Comparison of ENCODE assay signal across 8 mouse cellular contexts in genomic region chr11:54860256-54861038, GRCm38 (mm10). TPM values are rescaled to one million over a fixed set of nuclear protein-coding genes. Genes with fewer than 3 reads are reported as not detected.
DNase-seq lines count a peak whose midpoint lies in the region; ATAC-seq lines count a peak whose summit lies in the region.

Gene Lyrm7 (minus strand): TSS chr11:54860916.

- no peaks in the 10 kb centered on the region for H3K27me3 ChIP-seq in heart, embryonic 10.5 days (ENCODE audit: insufficient read depth, poor library complexity, severe bottlenecking)
- H3K27me3 ChIP-seq in kidney, embryonic 15.5 days: no peaks in the 10 kb centered on the region

- peak within 1 kb of the TSS; percentile 95 for H3K27ac ChIP-seq in heart, embryonic 10.5 days
- H3K27ac ChIP-seq in kidney, embryonic 15.5 days: peak within 1 kb of the TSS; percentile 93

- peak within 1 kb of the TSS; percentile 73 for H3K9ac ChIP-seq in kidney, embryonic 15.5 days

- peak; percentile 98 for ATAC-seq in erythroblast, adult 5-6 weeks (replicated peaks; ENCODE audit: low FRiP score, poor library complexity, severe bottlenecking)
- peak; percentile 97 for ATAC-seq in kidney, embryonic 15.5 days (replicated peaks; ENCODE audit: low FRiP score)
- ATAC-seq in monocyte, adult 5-6 weeks (replicated peaks; ENCODE audit: insufficient number of reproducible peaks, low FRiP score, low TSS enrichment, poor library complexity, severe bottlenecking): peak; percentile 98

- under 1% methylated on average over 42 of the region's 42 CpGs for WGBS in heart, embryonic 10.5 days
- WGBS in kidney, embryonic 15.5 days: under 1% methylated on average over 42 of the region's 42 CpGs

- H3K4me1 ChIP-seq in heart, embryonic 10.5 days: peaks cover 8% of the 10 kb centered on the region; the same call in 1 of the 2 replicates
- peaks cover 20% of the 10 kb centered on the region for H3K4me1 ChIP-seq in kidney, embryonic 15.5 days

- H3K36me3 ChIP-seq in heart, embryonic 10.5 days: no peaks in the 10 kb centered on the region
- H3K36me3 ChIP-seq in kidney, embryonic 15.5 days: no peaks in the 10 kb centered on the region

- peak within 1 kb of the TSS; percentile 85 for H3K4me2 ChIP-seq in kidney, embryonic 15.5 days

- peak within 1 kb of the TSS; percentile 83 for H3K4me3 ChIP-seq in heart, embryonic 10.5 days
- H3K4me3 ChIP-seq in kidney, embryonic 15.5 days (replicated peaks): peak within 1 kb of the TSS; percentile 60

- no peaks in the 10 kb centered on the region for H3K9me3 ChIP-seq in heart, embryonic 10.5 days
- H3K9me3 ChIP-seq in kidney, embryonic 15.5 days (replicated peaks): no peaks in the 10 kb centered on the region

- DNase-seq in B cell, adult 2 months: peak; percentile 92 to 94
- peak; percentile 100 for DNase-seq in brain, adult 2 months (ENCODE audit: low read depth, low spot score)
- peak; percentile 99 for DNase-seq in heart, embryonic 10.5 days (ENCODE audit: low spot score)
- DNase-seq in liver: peak; percentile 97
- DNase-seq in spleen, postnatal 4 days (ENCODE audit: low spot score in 2 of 2): peak; percentile 96 to 98

RNA-seq across cellular contexts. Expression of gene Lyrm7, which starts in this region (rescaled TPM):
- total RNA-seq in erythroblast, adult 5-6 weeks (2015; ENCODE audit: low replicate concordance): 1.9 and 5.0 TPM in 2 replicates
- 1.3 and 5.7 TPM in 2 replicates for total RNA-seq in erythroblast, adult 5-6 weeks (2017; ENCODE audit: low replicate concordance)
- 11.8 and 17.9 TPM in 2 replicates for polyA plus RNA-seq in heart, embryonic 10.5 days (2016; fragmentation: Nextera tagmentation; extraction: Ambion mirVana)
- polyA plus RNA-seq in kidney, embryonic 15.5 days (2015; fragmentation: Nextera tagmentation; extraction: Ambion mirVana): 5.3 and 8.6 TPM in 2 replicates
- total RNA-seq in monocyte, adult 5-6 weeks (2017): 1.1 to 9.4 TPM (median 4.3 TPM) in 3 replicates

Comparison
In these comparisons a context has a peak if more than half of its experiments do, and no peak if none do; other contexts are left out.
1. Peak in every context shown above with its lines: DNase-seq, ATAC-seq, H3K4me3 ChIP-seq and H3K27ac ChIP-seq.